In genomic region chr2:61813521-61813920, GRCm38 (mm10) we compare ENCODE assay signal across 23 mouse cellular contexts. TPM values are rescaled to one million over a fixed set of nuclear protein-coding genes. Genes with fewer than 3 reads are reported as not detected.
A peak's percentile ranks its signal among the peaks of the same experiment; 100 is the strongest.
DNase-seq lines count a peak whose midpoint lies in the region; ATAC-seq and TF ChIP-seq lines count a peak whose summit lies in the region.
"Had no signal": no experiment of that assay in that cellular context is flagged by ENCODE, and none has a peak within 500 bp of the region (broad histone marks: within the 10 kb centered on the region; RNA-seq: fewer than 3 reads in every experiment).

No protein-coding gene starts in this region.

- 18% methylated on average over 1 of the region's 1 CpGs for WGBS in hindbrain, embryonic 11.5 days
- WGBS in hindbrain, embryonic 10.5 days: 20% methylated on average over 1 of the region's 1 CpGs
- 12% methylated on average over 1 of the region's 1 CpGs for WGBS in midbrain, embryonic 11.5 days
- 19% methylated on average over 1 of the region's 1 CpGs for WGBS in midbrain, embryonic 15.5 days
- WGBS in forebrain, embryonic 13.5 days: 15% methylated on average over 1 of the region's 1 CpGs
- WGBS in forebrain, postnatal 0 days: 24% methylated on average over 1 of the region's 1 CpGs

- no peaks in the 10 kb centered on the region for H3K36me3 ChIP-seq in hindbrain, embryonic 11.5 days (ENCODE audit: control insufficient read depth, insufficient read depth, low read length)
- no peaks in the 10 kb centered on the region for H3K36me3 ChIP-seq in hindbrain, embryonic 10.5 days
- H3K36me3 ChIP-seq in midbrain, embryonic 11.5 days (ENCODE audit: control insufficient read depth, insufficient read depth, low read length): no peaks in the 10 kb centered on the region
- H3K36me3 ChIP-seq in midbrain, embryonic 15.5 days (replicated peaks): no peaks in the 10 kb centered on the region
- no peaks in the 10 kb centered on the region for H3K36me3 ChIP-seq in forebrain, embryonic 13.5 days (ENCODE audit: poor library complexity, severe bottlenecking)
- H3K36me3 ChIP-seq in forebrain, postnatal 0 days (ENCODE audit: insufficient read depth): 0 out of 2 replicates have a peak, but pooled peaks cover 13% of the 10 kb centered on the region
- H3K36me3 ChIP-seq: embryonic facial prominence, embryonic 10.5 days; heart, embryonic 13.5 days had no signal

- no peak overlapping the region for H3K27ac ChIP-seq in hindbrain, embryonic 11.5 days (ENCODE audit: low read depth, low read length)
- H3K27ac ChIP-seq in hindbrain, embryonic 10.5 days: no peak overlapping the region
- no peak overlapping the region for H3K27ac ChIP-seq in midbrain, embryonic 11.5 days (ENCODE audit: low read depth, low read length)
- no peak overlapping the region for H3K27ac ChIP-seq in midbrain, embryonic 15.5 days
- peak overlapping the region; percentile 78; the same call in 1 of the 2 replicates for H3K27ac ChIP-seq in forebrain, embryonic 13.5 days
- peak overlapping the region; percentile 69 for H3K27ac ChIP-seq in forebrain, postnatal 0 days (ENCODE audit: low read depth, low read length)
- H3K27ac ChIP-seq: embryonic facial prominence, embryonic 10.5 days; gastrocnemius, adult 2 months; heart, embryonic 13.5 days; hindbrain, embryonic 14.5 days had no signal

- TF ChIP-seq CTCF in forebrain, postnatal 0 days (IDR thresholded peaks at IDR 0.05; ENCODE audit: low read depth): no peak

- peaks cover 4% of the 10 kb centered on the region; the same call in 1 of the 2 replicates for H3K4me1 ChIP-seq in hindbrain, embryonic 11.5 days (replicated peaks; ENCODE audit: control insufficient read depth, insufficient read depth, low read length)
- peaks cover 26% of the 10 kb centered on the region for H3K4me1 ChIP-seq in hindbrain, embryonic 10.5 days (replicated peaks)
- peaks cover 9% of the 10 kb centered on the region for H3K4me1 ChIP-seq in midbrain, embryonic 11.5 days (ENCODE audit: control insufficient read depth, insufficient read depth, low read length)
- H3K4me1 ChIP-seq in midbrain, embryonic 15.5 days: peaks cover 27% of the 10 kb centered on the region
- H3K4me1 ChIP-seq in forebrain, embryonic 13.5 days: peaks cover 24% of the 10 kb centered on the region
- no peaks in the 10 kb centered on the region for H3K4me1 ChIP-seq in forebrain, postnatal 0 days (ENCODE audit: insufficient read depth)

- peaks cover 49% of the 10 kb centered on the region for H3K27me3 ChIP-seq in hindbrain, embryonic 11.5 days (ENCODE audit: control insufficient read depth, insufficient read depth, low read length)
- H3K27me3 ChIP-seq in hindbrain, embryonic 10.5 days (ENCODE audit: insufficient read depth, poor library complexity, severe bottlenecking): peaks cover 97% of the 10 kb centered on the region
- H3K27me3 ChIP-seq in midbrain, embryonic 11.5 days (ENCODE audit: control insufficient read depth, insufficient read depth, low read length): peaks cover 73% of the 10 kb centered on the region
- peaks cover 52% of the 10 kb centered on the region for H3K27me3 ChIP-seq in midbrain, embryonic 15.5 days (replicated peaks)
- H3K27me3 ChIP-seq in forebrain, embryonic 13.5 days: peaks cover 64% of the 10 kb centered on the region
- H3K27me3 ChIP-seq in forebrain, postnatal 0 days (ENCODE audit: insufficient read depth, low read length): peaks cover 21% of the 10 kb centered on the region; the same call in 1 of the 2 replicates
- H3K27me3 ChIP-seq: CH12.LX had no signal

- no peaks in the 10 kb centered on the region for H3K9me3 ChIP-seq in hindbrain, embryonic 11.5 days (ENCODE audit: control insufficient read depth, low read length)
- H3K9me3 ChIP-seq in hindbrain, embryonic 10.5 days: no peaks in the 10 kb centered on the region
- H3K9me3 ChIP-seq in midbrain, embryonic 11.5 days (ENCODE audit: control insufficient read depth, low read length): no peaks in the 10 kb centered on the region
- H3K9me3 ChIP-seq in midbrain, embryonic 15.5 days: no peaks in the 10 kb centered on the region
- no peaks in the 10 kb centered on the region for H3K9me3 ChIP-seq in forebrain, embryonic 13.5 days (replicated peaks)
- H3K9me3 ChIP-seq in forebrain, postnatal 0 days (ENCODE audit: low read length): no peaks in the 10 kb centered on the region
- H3K9me3 ChIP-seq: embryonic facial prominence, embryonic 10.5 days; heart, embryonic 13.5 days had no signal

- no peak overlapping the region for H3K4me3 ChIP-seq in hindbrain, embryonic 11.5 days (ENCODE audit: low read depth, low read length)
- no peak overlapping the region for H3K4me3 ChIP-seq in hindbrain, embryonic 10.5 days
- H3K4me3 ChIP-seq in midbrain, embryonic 11.5 days (ENCODE audit: low read depth, low read length): no peak overlapping the region
- H3K4me3 ChIP-seq in midbrain, embryonic 15.5 days: no peak overlapping the region
- H3K4me3 ChIP-seq in forebrain, embryonic 13.5 days: peak overlapping the region; percentile 54
- peak overlapping the region; percentile 48 for H3K4me3 ChIP-seq in forebrain, postnatal 0 days (ENCODE audit: low read depth, low read length)
- H3K4me3 ChIP-seq: embryonic facial prominence, embryonic 10.5 days; gastrocnemius, adult 2 months; heart, embryonic 13.5 days had no signal

- no peak for ATAC-seq in hindbrain, embryonic 11.5 days (ENCODE audit: low FRiP score)
- ATAC-seq in midbrain, embryonic 11.5 days (ENCODE audit: low FRiP score): no peak
- ATAC-seq in midbrain, embryonic 15.5 days (replicated peaks): no peak
- no peak for ATAC-seq in forebrain, embryonic 13.5 days
- no peak for ATAC-seq in forebrain, postnatal 0 days
- ATAC-seq: activated CD4-positive, CD25-positive, alpha-beta regulatory T cell, adult 4 months; intestine, embryonic 16.5 days; Patski had no signal

- no peak overlapping the region for H3K4me2 ChIP-seq in hindbrain, embryonic 11.5 days (replicated peaks; ENCODE audit: low read depth, low read length)
- H3K4me2 ChIP-seq in midbrain, embryonic 11.5 days: no peak overlapping the region
- H3K4me2 ChIP-seq in midbrain, embryonic 15.5 days: no peak overlapping the region
- peak overlapping the region; percentile 89 for H3K4me2 ChIP-seq in forebrain, embryonic 13.5 days
- peak overlapping the region; percentile 81 for H3K4me2 ChIP-seq in forebrain, postnatal 0 days (ENCODE audit: low read depth)
- H3K4me2 ChIP-seq: heart, embryonic 13.5 days; hindbrain, embryonic 14.5 days had no signal

- H3K9ac ChIP-seq in hindbrain, embryonic 11.5 days (ENCODE audit: low read depth, low read length): no peak overlapping the region
- no peak overlapping the region for H3K9ac ChIP-seq in midbrain, embryonic 11.5 days (ENCODE audit: low read length)
- no peak overlapping the region for H3K9ac ChIP-seq in midbrain, embryonic 15.5 days
- H3K9ac ChIP-seq in forebrain, embryonic 13.5 days: peak overlapping the region; percentile 83
- peak overlapping the region; percentile 61 for H3K9ac ChIP-seq in forebrain, postnatal 0 days
- H3K9ac ChIP-seq: heart, embryonic 13.5 days; hindbrain, embryonic 14.5 days had no signal

- peak; percentile 36 for DNase-seq in hindbrain, embryonic 11.5 days (ENCODE audit: low spot score)
- no peak for DNase-seq in hindbrain, embryonic 10.5 days (ENCODE audit: low spot score)
- peak; percentile 94 for DNase-seq in midbrain, embryonic 11.5 days (ENCODE audit: low spot score, missing footprints)
- DNase-seq in forebrain, postnatal 0 days: no peak
- DNase-seq in kidney, adult 8-10 months: no peak
- DNase-seq in gastrocnemius, postnatal 4 days (ENCODE audit: low spot score in 2 of 2): no peak
- DNase-seq: adrenal gland, postnatal 14 days; cerebellum, adult 11-12 months; cerebellum, adult 9-11 months; cerebellum, postnatal 36 days; gastrocnemius, adult 2 months; gastrocnemius, postnatal 25 days; heart, adult 11 months had no signal

RNA-seq across cellular contexts. Expression of gene Tbr1, which starts 10.8 kb away (rescaled TPM):
- polyA plus RNA-seq in hindbrain, embryonic 11.5 days (2014; fragmentation: Nextera tagmentation; extraction: Ambion mirVana): 0.11 TPM in 1 of 2 replicates, not detected in the other
- polyA plus RNA-seq in hindbrain, embryonic 10.5 days (2016; fragmentation: Nextera tagmentation; extraction: Ambion mirVana): 0.30 TPM in 1 of 2 replicates, not detected in the other
- 0.52 and 2.1 TPM in 2 replicates for polyA plus RNA-seq in midbrain, embryonic 11.5 days (2014; fragmentation: Nextera tagmentation; extraction: Ambion mirVana)
- 2.8 and 3.7 TPM in 2 replicates for polyA plus RNA-seq in midbrain, embryonic 15.5 days (2015; fragmentation: Nextera tagmentation; extraction: Ambion mirVana)
- polyA plus RNA-seq in forebrain, embryonic 13.5 days (2015; fragmentation: Nextera tagmentation; extraction: Ambion mirVana): 36.3 and 45.1 TPM in 2 replicates
- 38.0 and 43.2 TPM in 2 replicates for total RNA-seq in forebrain, postnatal 0 days (2014; rRNA removed)
- polyA plus RNA-seq in forebrain, postnatal 0 days (2015; fragmentation: Nextera tagmentation; extraction: Ambion mirVana): 26.7 and 28.8 TPM in 2 replicates
- total RNA-seq in gastrocnemius, postnatal 4 days (2021): under 1 TPM; 0.36 to 0.49 TPM
- total RNA-seq: adrenal gland, adult 18-20 months; adrenal gland, postnatal 14 days; gastrocnemius, adult 2 months; gastrocnemius, postnatal 25 days had no signal
- polyA plus RNA-seq: activated CD4-positive, CD25-positive, alpha-beta regulatory T cell, adult 4 months; intestine, embryonic 16.5 days had no signal

Comparison
In these comparisons a context has a peak if more than half of its experiments do, and no peak if none do; other contexts are left out.
1. DNase-seq: peak in hindbrain, embryonic 11.5 days (single experiment) and midbrain, embryonic 11.5 days (single experiment); none in hindbrain, embryonic 10.5 days (single experiment), forebrain, postnatal 0 days (single experiment), kidney, adult 8-10 months (0 of 2) and gastrocnemius, postnatal 4 days (0 of 2).
2. H3K27ac ChIP-seq: peak in forebrain, embryonic 13.5 days (single experiment) and forebrain, postnatal 0 days (single experiment); none in hindbrain, embryonic 11.5 days (single experiment), hindbrain, embryonic 10.5 days (single experiment), midbrain, embryonic 11.5 days (single experiment) and midbrain, embryonic 15.5 days (single experiment).
3. H3K4me2 ChIP-seq: peak in forebrain, embryonic 13.5 days (single experiment) and forebrain, postnatal 0 days (single experiment); none in hindbrain, embryonic 11.5 days (single experiment), midbrain, embryonic 11.5 days (single experiment) and midbrain, embryonic 15.5 days (single experiment).
4. H3K4me3 ChIP-seq: peak in forebrain, embryonic 13.5 days (single experiment) and forebrain, postnatal 0 days (single experiment); none in hindbrain, embryonic 11.5 days (single experiment), hindbrain, embryonic 10.5 days (single experiment), midbrain, embryonic 11.5 days (single experiment) and midbrain, embryonic 15.5 days (single experiment).
5. H3K9ac ChIP-seq: peak in forebrain, embryonic 13.5 days (single experiment) and forebrain, postnatal 0 days (single experiment); none in hindbrain, embryonic 11.5 days (single experiment), midbrain, embryonic 11.5 days (single experiment) and midbrain, embryonic 15.5 days (single experiment).